Mouse (Mus musculus) liver, embryonic 15.5 days (tissue): Measurements from ENCODE around the gene Nos3. TPM values are rescaled to one million over a fixed set of nuclear protein-coding genes. Genes with fewer than 3 reads are reported as not detected.

Source experiments
- ATAC-seq: fragments of 200-750 bp; cut with Nextera tagmentation; 2 replicates; pipeline ENCODE4 v1.8.0; 2017; ENCODE audit warnings: moderate number of reproducible peaks, mild to moderate bottlenecking, moderate library complexity; ENCODE audit not compliant: insufficient read depth
- H3K27ac ChIP-seq: fragments of 300-500 bp; sonication (generic); replicated peaks from 2 replicates; pipeline ENCODE4 v1.5.1; 2015; ENCODE audit warnings: mild to moderate bottlenecking, inconsistent platforms
- H3K27me3 ChIP-seq: fragments of 300-500 bp; sonication (generic); 2 replicates; pipeline ENCODE4 v1.6.1; 2015; ENCODE audit warnings: mild to moderate bottlenecking, inconsistent platforms
- H3K36me3 ChIP-seq: fragments of 300-500 bp; sonication (generic); replicated peaks from 2 replicates; pipeline ENCODE4 v1.6.1; 2015; ENCODE audit warnings: moderate library complexity, mild to moderate bottlenecking, inconsistent platforms
- H3K4me1 ChIP-seq: fragments of 300-500 bp; sonication (generic); replicated peaks from 2 replicates; pipeline ENCODE4 v1.6.1; 2015; ENCODE audit warnings: inconsistent platforms
- H3K4me2 ChIP-seq: fragments of 300-500 bp; sonication (generic); 2 replicates; pipeline ENCODE4 v1.6.1; 2015; ENCODE audit warnings: moderate library complexity, mild to moderate bottlenecking, inconsistent platforms
- H3K4me3 ChIP-seq: fragments of 300-500 bp; sonication (generic); replicated peaks from 2 replicates; pipeline ENCODE4 v1.5.1; 2015; ENCODE audit warnings: mild to moderate bottlenecking, inconsistent platforms
- H3K9ac ChIP-seq: fragments of 300-500 bp; sonication (generic); 2 replicates; pipeline ENCODE4 v1.6.1; 2015; ENCODE audit warnings: moderate library complexity, mild to moderate bottlenecking, inconsistent platforms
- H3K9me3 ChIP-seq: fragments of 300-500 bp; sonication (generic); replicated peaks from 2 replicates; pipeline ENCODE4 v1.6.1; 2016; ENCODE audit warnings: inconsistent platforms
- WGBS: fragments of 180-500 bp; shearing (Covaris S2); methylation state at CpG from one replicate; pipeline ENCODE4 v1.1.7; 2015; ENCODE audit warnings: mixed read lengths; ENCODE audit not compliant: insufficient replicate concordance; 5-methylcytosine and 5-hydroxymethylcytosine counted together
- polyA plus RNA-seq: library from polyadenylated mRNA; unstranded; fragments of >200 nt; fragmentation: Nextera tagmentation; extraction: Ambion mirVana; gene quantifications from 2 replicates; pipeline ENCODE4 v1.2.1, GENCODE M21; 2015

The Nos3 gene
- polyA plus RNA-seq, 1 experiment from 2014 or later, result 2.1 TPM

- Histone ChIP-seq H3K4me2 (no peak overlapping the region), H3K9me3 (no peaks in the 10 kb centered on the region), H3K27me3 (peaks cover 44% of the 10 kb centered on the region), H3K36me3 (no peaks in the 10 kb centered on the region), H3K27ac (no peak overlapping the region), H3K4me1 (peaks cover 62% of the 10 kb centered on the region), H3K4me3 (no peak overlapping the region), H3K9ac (no peak overlapping the region)
- peak; percentile 53; the same call in 1 of the 2 replicates for ATAC-seq
- WGBS, result 36% methylated on average over 7 of the region's 7 CpGs
Observed at GRCm38 (mm10) chr5:24346313-24346712, 18.3 kb upstream of the Nos3 start.

- Histone ChIP-seq H3K27ac (no peak overlapping the region), H3K36me3 (no peaks in the 10 kb centered on the region), H3K4me3 (no peak overlapping the region), H3K27me3 (peaks cover 55% of the 10 kb centered on the region), H3K9me3 (no peaks in the 10 kb centered on the region), H3K4me1 (peaks cover 71% of the 10 kb centered on the region), H3K9ac (no peak overlapping the region), H3K4me2 (peak overlapping the region; percentile 77; the same call in 1 of the 2 replicates)
- ATAC-seq, result no peak
- WGBS, result 47% methylated on average over 7 of the region's 7 CpGs
Observed at GRCm38 (mm10) chr5:24347186-24347875, 17.3 kb upstream of the Nos3 start.

- peaks cover 68% of the 10 kb centered on the region for H3K4me1 ChIP-seq
- H3K9ac ChIP-seq, result no peak overlapping the region
Observed at GRCm38 (mm10) chr5:24348128-24348527, 16.5 kb upstream of the Nos3 start.

GRCm38 (mm10) chr5:24348546-24348945 lies 16.1 kb upstream of the Nos3 start:
- under 1% methylated on average over 30 of the region's 30 CpGs for WGBS

More at GRCm38 (mm10) chr5:24348128-24348527, 16.5 kb upstream of the Nos3 start:
- no peaks in the 10 kb centered on the region for H3K9me3 ChIP-seq
- H3K27me3 ChIP-seq, result peaks cover 62% of the 10 kb centered on the region
- H3K4me2 ChIP-seq, result peak overlapping the region; percentile 77
- peak; percentile 33; the same call in 1 of the 2 replicates for ATAC-seq
- no peaks in the 10 kb centered on the region for H3K36me3 ChIP-seq
- H3K4me3 ChIP-seq, result peak overlapping the region; percentile 47
- under 1% methylated on average over 41 of the region's 41 CpGs for WGBS
- H3K27ac ChIP-seq, result no peak overlapping the region

GRCm38 (mm10) chr5:24350073-24350472 lies 14.5 kb upstream of the Nos3 start:
- H3K27me3 ChIP-seq, result peaks cover 82% of the 10 kb centered on the region
- H3K4me2 ChIP-seq, result no peak overlapping the region
- H3K9ac ChIP-seq, result no peak overlapping the region
- H3K4me1 ChIP-seq, result peaks cover 48% of the 10 kb centered on the region
- H3K4me3 ChIP-seq, result no peak overlapping the region
- H3K27ac ChIP-seq, result no peak overlapping the region
- ATAC-seq, result no peak
- H3K9me3 ChIP-seq, result no peaks in the 10 kb centered on the region
- 47% methylated on average over 3 of the region's 3 CpGs for WGBS
- no peaks in the 10 kb centered on the region for H3K36me3 ChIP-seq

More at GRCm38 (mm10) chr5:24348546-24348945, 16.1 kb upstream of the Nos3 start:
- H3K9ac ChIP-seq, result no peak overlapping the region
- no peaks in the 10 kb centered on the region for H3K36me3 ChIP-seq
- peaks cover 67% of the 10 kb centered on the region for H3K27me3 ChIP-seq
- no peak overlapping the region for H3K27ac ChIP-seq
- no peak for ATAC-seq
- no peaks in the 10 kb centered on the region for H3K9me3 ChIP-seq
- H3K4me2 ChIP-seq, result peak overlapping the region; percentile 77
- peak overlapping the region; percentile 47 for H3K4me3 ChIP-seq
- peaks cover 64% of the 10 kb centered on the region for H3K4me1 ChIP-seq

GRCm38 (mm10) chr5:24350531-24351250 lies 13.9 kb upstream of the Nos3 start:
- ATAC-seq, result no peak
- Histone ChIP-seq H3K9ac (no peak overlapping the region), H3K4me3 (peak overlapping the region; percentile 56), H3K36me3 (no peaks in the 10 kb centered on the region), H3K27ac (no peak overlapping the region), H3K4me1 (peaks cover 46% of the 10 kb centered on the region), H3K27me3 (peaks cover 86% of the 10 kb centered on the region), H3K4me2 (peak overlapping the region; percentile 80), H3K9me3 (no peaks in the 10 kb centered on the region)
- 41% methylated on average over 14 of the region's 15 CpGs for WGBS

GRCm38 (mm10) chr5:24351278-24351677 lies 13.3 kb upstream of the Nos3 start, which contains the start of gene Kcnh2:
Kcnh2 (minus strand) TSS chr5:24351604.
- H3K4me3 ChIP-seq, result peak within 1 kb of the TSS; percentile 56
- peaks cover 46% of the 10 kb centered on the region for H3K4me1 ChIP-seq
- no peak within 1 kb of the TSS for H3K9ac ChIP-seq
- peak within 1 kb of the TSS; percentile 80 for H3K4me2 ChIP-seq
- WGBS, result under 1% methylated on average over 53 of the region's 53 CpGs
- no peak within 1 kb of the TSS for H3K27ac ChIP-seq
- no peaks in the 10 kb centered on the region for H3K9me3 ChIP-seq
- peaks cover 88% of the 10 kb centered on the region for H3K27me3 ChIP-seq
- peak; percentile 14; the same call in 1 of the 2 replicates for ATAC-seq
- no peaks in the 10 kb centered on the region for H3K36me3 ChIP-seq

GRCm38 (mm10) chr5:24351701-24352171 lies 12.9 kb upstream of the Nos3 start:
- Histone ChIP-seq H3K4me1 (peaks cover 44% of the 10 kb centered on the region), H3K27me3 (peaks cover 88% of the 10 kb centered on the region), H3K9ac (no peak overlapping the region)

GRCm38 (mm10) chr5:24352251-24352859 lies 12.3 kb upstream of the Nos3 start:
- no peak overlapping the region for H3K27ac ChIP-seq

More at GRCm38 (mm10) chr5:24351701-24352171, 12.9 kb upstream of the Nos3 start:
- WGBS, result under 1% methylated on average over 41 of the region's 41 CpGs
- H3K9me3 ChIP-seq, result no peaks in the 10 kb centered on the region
- no peaks in the 10 kb centered on the region for H3K36me3 ChIP-seq
- peak overlapping the region; percentile 80 for H3K4me2 ChIP-seq
- ATAC-seq, result peak; percentile 66
- no peak overlapping the region for H3K27ac ChIP-seq
- peak overlapping the region; percentile 56 for H3K4me3 ChIP-seq

GRCm38 (mm10) chr5:24353327-24353726 lies 11.3 kb upstream of the Nos3 start:
- H3K27me3 ChIP-seq, result peaks cover 73% of the 10 kb centered on the region
- H3K36me3 ChIP-seq, result no peaks in the 10 kb centered on the region
- no peak overlapping the region for H3K27ac ChIP-seq
- H3K4me1 ChIP-seq, result peaks cover 29% of the 10 kb centered on the region
- WGBS, result 29% methylated on average over 4 of the region's 4 CpGs
- H3K4me2 ChIP-seq, result no peak overlapping the region
- H3K9me3 ChIP-seq, result no peaks in the 10 kb centered on the region
- H3K4me3 ChIP-seq, result no peak overlapping the region
- H3K9ac ChIP-seq, result no peak overlapping the region
- no peak for ATAC-seq

More at GRCm38 (mm10) chr5:24352251-24352859, 12.3 kb upstream of the Nos3 start:
- ATAC-seq, result no peak
- Histone ChIP-seq H3K9ac (no peak overlapping the region), H3K9me3 (no peaks in the 10 kb centered on the region), H3K4me3 (0 out of 2 replicates have a peak overlapping the region, but pooled peaks have one; percentile 56), H3K27me3 (peaks cover 83% of the 10 kb centered on the region), H3K4me1 (peaks cover 38% of the 10 kb centered on the region), H3K36me3 (no peaks in the 10 kb centered on the region), H3K4me2 (peak overlapping the region; percentile 80)
- WGBS, result 2% methylated on average over 24 of the region's 24 CpGs

GRCm38 (mm10) chr5:24356764-24357163 lies 7.8 kb upstream of the Nos3 start:
- Histone ChIP-seq H3K9me3 (no peaks in the 10 kb centered on the region), H3K4me1 (peaks cover 9% of the 10 kb centered on the region), H3K4me2 (no peak overlapping the region), H3K4me3 (no peak overlapping the region), H3K27ac (no peak overlapping the region), H3K27me3 (peaks cover 39% of the 10 kb centered on the region), H3K36me3 (no peaks in the 10 kb centered on the region), H3K9ac (no peak overlapping the region)
- no peak for ATAC-seq
- WGBS, result 43% methylated on average over 4 of the region's 4 CpGs
